Mouse (Mus musculus) brown adipose tissue, adult 24 weeks (tissue): ENCODE data around the gene Ak8. TPM values are rescaled to one million over a fixed set of nuclear protein-coding genes. Genes with fewer than 3 reads are reported as not detected.

Source experiments
- H3K27ac ChIP-seq: fragments of 200-500 bp; replicated peaks from 2 replicates; pipeline ENCODE4 v1.5.1; 2012; ENCODE audit warnings: low read depth, mild to moderate bottlenecking, low read length
- H3K4me1 ChIP-seq: fragments of 200-500 bp; 2 replicates; pipeline ENCODE4 v1.6.1; 2012; ENCODE audit warnings: low read length, mixed read lengths; ENCODE audit not compliant: control insufficient read depth, insufficient read depth, insufficient read length
- H3K4me3 ChIP-seq: fragments of 200-500 bp; 2 replicates; pipeline ENCODE4 v1.5.1; 2012; ENCODE audit warnings: low read depth, mild to moderate bottlenecking, low read length, moderate library complexity; ENCODE audit not compliant: insufficient read depth
- polyA plus RNA-seq: library from polyadenylated mRNA; stranded (reverse); fragments of >200 nt; gene quantifications from 2 replicates; pipeline ENCODE4 v1.2.4, GENCODE M21; 2012; ENCODE audit not compliant: missing spikeins, insufficient read depth, insufficient read length

The Ak8 gene
- polyA plus RNA-seq, 1 experiment: not detected

DNA sequence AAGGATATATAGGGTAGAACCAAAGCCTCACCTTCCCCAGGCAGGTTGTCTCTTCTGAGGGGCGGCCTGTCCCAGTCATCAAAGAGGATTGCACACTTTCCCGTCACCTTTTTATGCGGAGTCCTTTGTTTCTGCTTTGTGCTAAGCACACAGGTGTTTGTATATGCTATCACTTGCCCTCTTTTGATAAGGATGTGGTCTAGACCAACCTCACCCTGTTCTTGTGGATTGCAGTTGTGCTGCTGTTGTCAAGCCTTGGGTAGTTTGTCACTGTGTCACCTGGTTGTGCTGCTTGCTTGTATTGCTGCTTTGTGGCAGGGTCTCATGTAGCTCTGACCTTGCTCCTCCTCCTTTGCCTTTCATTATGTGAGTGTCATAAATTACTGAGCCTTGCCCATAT is 152.6 kb downstream of the Ak8 start:
- Histone ChIP-seq H3K27ac (no peak overlapping the region), H3K4me1 (no peaks in the 10 kb centered on the region), H3K4me3 (no peak overlapping the region)

DNA sequence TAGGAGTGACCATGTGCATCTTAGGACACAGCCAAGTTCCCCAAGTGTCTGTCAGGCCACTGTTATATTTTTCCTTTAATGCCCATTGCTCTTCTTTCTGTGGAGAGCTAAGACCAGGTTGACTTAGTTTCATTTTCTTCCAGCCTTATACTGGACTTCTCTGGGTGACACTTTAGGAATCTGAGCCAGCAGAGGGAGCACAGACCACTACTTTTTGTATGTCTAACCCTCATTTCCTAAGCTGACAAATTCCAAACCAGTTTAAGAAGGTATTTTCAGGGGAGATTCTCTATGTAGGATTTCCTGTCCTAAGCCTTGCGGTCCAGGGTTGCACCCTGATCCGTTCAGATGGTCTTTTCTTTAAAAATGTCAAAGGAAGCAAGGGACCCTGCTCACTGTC is 155.8 kb downstream of the Ak8 start:
- H3K4me1 ChIP-seq: no peaks in the 10 kb centered on the region
- H3K4me3 ChIP-seq: no peak overlapping the region
- H3K27ac ChIP-seq: no peak overlapping the region

- Histone ChIP-seq H3K4me3 (no peak overlapping the region), H3K27ac (no peak overlapping the region), H3K4me1 (no peaks in the 10 kb centered on the region)
Measured at GRCm38 (mm10) chr2:28859303-28859702, 159.3 kb downstream of the Ak8 start.

- H3K4me1 ChIP-seq: no peaks in the 10 kb centered on the region
- H3K27ac ChIP-seq: no peak overlapping the region
- no peak overlapping the region for H3K4me3 ChIP-seq
Measured at GRCm38 (mm10) chr2:28860678-28861423, 160.9 kb downstream of the Ak8 start.

Other genes with a start within 250 kb of the Ak8 start
- gene 1700007K13Rik, start 233.8 kb upstream of the Ak8 start, polyA plus RNA-seq: 1.9 TPM in 1 of 2 replicates, not detected in the other
- 71.5 and 85.2 TPM in 2 replicates for gene Mrps2, start 232.1 kb upstream of the Ak8 start, polyA plus RNA-seq
- gene Gbgt1, start 203.3 kb upstream of the Ak8 start, polyA plus RNA-seq: not detected in 2 replicates
- gene Gm10134, start 194.1 kb upstream of the Ak8 start, polyA plus RNA-seq: not detected in 2 replicates
- 5.7 and 6.1 TPM in 2 replicates for gene Ralgds, start 187.0 kb upstream of the Ak8 start, polyA plus RNA-seq
- not detected in 2 replicates for gene Cel, start 136.8 kb upstream of the Ak8 start, polyA plus RNA-seq
- 5.2 and 6.9 TPM in 2 replicates for gene Gtf3c5, start 116.4 kb upstream of the Ak8 start, polyA plus RNA-seq
- not detected in 2 replicates for gene Gfi1b, start 78.2 kb upstream of the Ak8 start, polyA plus RNA-seq
- gene Tsc1, start 58.9 kb upstream of the Ak8 start, polyA plus RNA-seq: 5.0 TPM in 2 replicates
- gene Spaca9, start 437 bp upstream of the Ak8 start, polyA plus RNA-seq: not detected in 2 replicates
- gene Gtf3c4, start 140.2 kb downstream of the Ak8 start, polyA plus RNA-seq: 5.3 and 5.9 TPM in 2 replicates
- 0.71 and 3.3 TPM in 2 replicates for gene Ddx31, start 140.2 kb downstream of the Ak8 start, polyA plus RNA-seq
- gene Barhl1, start 216.5 kb downstream of the Ak8 start, polyA plus RNA-seq: not detected in 2 replicates